8 mouse cellular contexts compared by ENCODE assay signal in the genomic region with DNA sequence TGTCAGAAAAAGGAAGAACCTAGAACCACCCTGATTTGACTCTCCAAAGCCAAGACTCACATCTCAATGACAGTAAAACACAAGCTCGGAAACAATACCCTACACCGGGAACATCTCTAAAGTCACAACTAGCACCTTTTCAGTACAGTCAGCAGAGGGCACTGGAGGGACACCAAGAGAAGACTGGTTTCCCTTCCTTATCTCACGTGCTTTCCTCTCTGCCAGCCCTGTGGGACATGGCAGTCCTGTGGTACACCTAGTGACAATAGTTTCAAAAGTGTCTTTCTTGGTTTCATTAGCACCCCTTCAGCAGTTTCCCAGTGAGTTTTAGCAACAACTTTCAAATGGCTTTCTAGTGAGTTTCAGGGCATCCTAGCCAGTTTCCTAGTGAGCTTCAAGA.
DNase-seq lines count a peak whose midpoint lies in the region; ATAC-seq and TF ChIP-seq lines count a peak whose summit lies in the region.

No protein-coding gene starts in this region.

- no peak overlapping the region for H3K4me3 ChIP-seq in cerebellum, adult 2 months (replicated peaks; ENCODE audit: insufficient read depth, low read depth, low read length)
- H3K4me3 ChIP-seq in heart, embryonic 14.5 days (ENCODE audit: control insufficient read depth in 1 of 2, insufficient read depth in 1 of 2, low read depth in 1 of 2, low read length in 2 of 2): no peak overlapping the region
- H3K4me3 ChIP-seq in layer of hippocampus, adult 2 months: no peak overlapping the region

- no peaks in the 10 kb centered on the region for H3K9me3 ChIP-seq in heart, embryonic 14.5 days (ENCODE audit: control insufficient read depth, low read length)

- 11% methylated on average over 3 of the region's 3 CpGs for WGBS in cerebellum, adult 2 months
- 16% methylated on average over 3 of the region's 3 CpGs for WGBS in heart, embryonic 14.5 days

- TF ChIP-seq POLR2A in cerebellum, adult 2 months (IDR thresholded peaks at IDR 0.05; ENCODE audit: borderline replicate concordance, insufficient read depth, low read length): no peak
- no peak for TF ChIP-seq POLR2A in brain, embryonic 14.5 days (IDR thresholded peaks at IDR 0.05; ENCODE audit: borderline replicate concordance, extremely low read depth, insufficient read depth, insufficient read length, poor library complexity, severe bottlenecking)

- DNase-seq in cerebellum, adult 2 months: peak; percentile 4 to 5
- DNase-seq in cerebellum, adult 11-12 months: no peak
- DNase-seq in 3T3-L1 (ENCODE audit: low read depth, low spot score): peak; percentile 40
- peak; percentile 68 for DNase-seq in brain, embryonic 14.5 days (ENCODE audit: low read depth)
- peak; percentile 30 to 33 for DNase-seq in layer of hippocampus, adult 2 months (ENCODE audit: low spot score in 2 of 2)
- DNase-seq in lung, postnatal 10 days: peak; percentile 66

- 0 out of 2 replicates have a peak overlapping the region, but pooled peaks have one; percentile 23 for H3K4me2 ChIP-seq in heart, embryonic 14.5 days (ENCODE audit: low read length)

- H3K36me3 ChIP-seq in heart, embryonic 14.5 days (ENCODE audit: control insufficient read depth, insufficient read depth, low read length): no peaks in the 10 kb centered on the region

- no peak overlapping the region for H3K27ac ChIP-seq in cerebellum, adult 2 months (ENCODE audit: insufficient read depth, low read length)
- H3K27ac ChIP-seq in heart, embryonic 14.5 days (replicated peaks in 1 of 2; ENCODE audit: control insufficient read depth in 1 of 2, insufficient read depth in 1 of 2, low read depth in 2 of 2, low read length in 2 of 2): no peak overlapping the region
- H3K27ac ChIP-seq in layer of hippocampus, adult 2 months: no peak overlapping the region

- no peaks in the 10 kb centered on the region for H3K27me3 ChIP-seq in cerebellum, adult 2 months (ENCODE audit: control insufficient read depth, insufficient read depth, low read length)
- H3K27me3 ChIP-seq in heart, embryonic 14.5 days (ENCODE audit: control insufficient read depth, insufficient read depth, low read length): no peaks in the 10 kb centered on the region

- no peak overlapping the region for H3K9ac ChIP-seq in heart, embryonic 14.5 days (ENCODE audit: low read length)

- no peak for ATAC-seq in heart, embryonic 14.5 days (ENCODE audit: insufficient number of reproducible peaks, insufficient read depth, low FRiP score, low read depth)
- ATAC-seq in activated CD4-positive, CD25-positive, alpha-beta regulatory T cell, adult 4 months: no peak

- H3K4me1 ChIP-seq in cerebellum, adult 2 months (ENCODE audit: control insufficient read depth, insufficient read depth, low read length): no peaks in the 10 kb centered on the region
- H3K4me1 ChIP-seq in heart, embryonic 14.5 days (ENCODE audit: control insufficient read depth in 2 of 2, insufficient read depth in 2 of 2, low read length in 2 of 2): no peaks in the 10 kb centered on the region; a peak in 1 of 4 replicates

- peak; percentile 25; the same call in 1 of the 2 replicates for TF ChIP-seq CTCF in cerebellum, adult 2 months (IDR thresholded peaks at IDR 0.05; ENCODE audit: borderline replicate concordance, insufficient read depth, low read depth, low read length)
- TF ChIP-seq CTCF in brain, embryonic 14.5 days (IDR thresholded peaks at IDR 0.05; ENCODE audit: borderline replicate concordance, extremely low read depth, insufficient read depth, insufficient read length): peak; percentile 57; the same call in 1 of the 2 replicates
- peak; percentile 81 for TF ChIP-seq CTCF in layer of hippocampus, adult 2 months (conservative IDR thresholded peaks at IDR 0.05)

Comparison
In these comparisons a context has a peak if more than half of its experiments do, and no peak if none do; other contexts are left out.
1. CTCF ChIP-seq: peak in every context shown above with its lines; median percentile 81 in layer of hippocampus, adult 2 months; 57 in brain, embryonic 14.5 days; 25 in cerebellum, adult 2 months.